Comparison of ENCODE assay signal across 8 mouse cellular contexts in genomic region chr6:142519110-142519509, GRCm38 (mm10). TPM values are rescaled to one million over a fixed set of nuclear protein-coding genes. Genes with fewer than 3 reads are reported as not detected.
A peak's percentile ranks its signal among the peaks of the same experiment; 100 is the strongest.
DNase-seq lines count a peak whose midpoint lies in the region; ATAC-seq and TF ChIP-seq lines count a peak whose summit lies in the region.

No protein-coding gene starts in this region.

- TF ChIP-seq RAD21 in CH12.LX (IDR thresholded peaks at IDR 0.05; ENCODE audit: low read depth, low read length): peak; percentile 87

- no peaks in the 10 kb centered on the region for H3K79me2 ChIP-seq in heart, adult 2 months (replicated peaks; ENCODE audit: control insufficient read depth, insufficient read depth, low read length)
- no peaks in the 10 kb centered on the region for H3K79me2 ChIP-seq in CH12.LX (replicated peaks; ENCODE audit: control insufficient read depth, extremely low read depth, insufficient read depth, poor library complexity, severe bottlenecking)

- intact Hi-C loops in heart, adult 2 months (cut with DNase I): loop anchor here (1.0 to 5.0 kb wide), 3 partner anchors 42 to 156 kb away; partner anchors contain the start of genes Golt1b and Recql
- intact Hi-C loops in heart, postnatal 25 days (cut with DNase I): loop anchor here (5.0 to 10.0 kb wide), 3 partner anchors 132 to 1034 kb away; partner anchors contain the start of genes Golt1b and Recql

- TF ChIP-seq EP300 in heart, adult 2 months (IDR thresholded peaks at IDR 0.05; ENCODE audit: insufficient read depth, low read depth, low read length): no peak
- no peak for TF ChIP-seq EP300 in CH12.LX (IDR thresholded peaks at IDR 0.05; ENCODE audit: low read length)

- no peak overlapping the region for H3K4me3 ChIP-seq in heart, adult 2 months
- no peak overlapping the region for H3K4me3 ChIP-seq in CH12.LX (replicated peaks in 1 of 3; ENCODE audit: low read depth in 2 of 3, low read length in 2 of 3, poor library complexity in 1 of 3)
- H3K4me3 ChIP-seq in hindbrain, postnatal 0 days (ENCODE audit: low read length): no peak overlapping the region
- no peak overlapping the region for H3K4me3 ChIP-seq in midbrain, embryonic 11.5 days (ENCODE audit: low read depth, low read length)

- H3K4me2 ChIP-seq in CH12.LX (ENCODE audit: insufficient read depth, low read depth, poor library complexity, severe bottlenecking): 0 out of 2 replicates have a peak overlapping the region, but pooled peaks have one; percentile 8
- H3K4me2 ChIP-seq in hindbrain, postnatal 0 days (ENCODE audit: low read depth, low read length): no peak overlapping the region
- no peak overlapping the region for H3K4me2 ChIP-seq in midbrain, embryonic 11.5 days

- no peaks in the 10 kb centered on the region; the same call in 1 of the 2 replicates for H3K4me1 ChIP-seq in heart, adult 2 months (ENCODE audit: control insufficient read depth, insufficient read depth, low read length)
- H3K4me1 ChIP-seq in CH12.LX (ENCODE audit: control insufficient read depth in 1 of 2, insufficient read depth in 2 of 2): peaks cover 8 to 12% of the 10 kb centered on the region in 2 experiments; a peak in 3 of 4 replicates
- no peaks in the 10 kb centered on the region for H3K4me1 ChIP-seq in hindbrain, postnatal 0 days (ENCODE audit: insufficient read depth, low read length)
- H3K4me1 ChIP-seq in midbrain, embryonic 11.5 days (ENCODE audit: control insufficient read depth, insufficient read depth, low read length): no peaks in the 10 kb centered on the region

- TF ChIP-seq CTCF in heart, adult 2 months (IDR thresholded peaks at IDR 0.05): peak; percentile 89
- peak; percentile 55 to 81 for TF ChIP-seq CTCF in CH12.LX (conservative IDR thresholded peaks at IDR 0.05 in 1 of 2, IDR thresholded peaks at IDR 0.05 in 1 of 2; ENCODE audit: low read depth in 2 of 2, low read length in 2 of 2)
- peak; percentile 82 for TF ChIP-seq CTCF in hindbrain, postnatal 0 days (IDR thresholded peaks at IDR 0.05; ENCODE audit: low read depth)

- in situ Hi-C loops in CH12.LX (cut with MboI; ENCODE audit: low pct_ligation_motif_present, low pct_unique_long_range_greater_than_20kb, low sequenced_read_pairs): loop anchor here (25.0 kb wide), 2 partner anchors 182 to 1032 kb away; partner anchors contain the start of gene Pyroxd1

- H3K9me3 ChIP-seq in CH12.LX (replicated peaks; ENCODE audit: low read length): no peaks in the 10 kb centered on the region
- H3K9me3 ChIP-seq in hindbrain, postnatal 0 days (ENCODE audit: low read length): no peaks in the 10 kb centered on the region
- no peaks in the 10 kb centered on the region for H3K9me3 ChIP-seq in midbrain, embryonic 11.5 days (ENCODE audit: control insufficient read depth, low read length)

- H3K9ac ChIP-seq in heart, adult 2 months (ENCODE audit: low read depth, low read length): no peak overlapping the region
- no peak overlapping the region for H3K9ac ChIP-seq in CH12.LX (ENCODE audit: insufficient read depth, low read depth)
- no peak overlapping the region for H3K9ac ChIP-seq in hindbrain, postnatal 0 days (replicated peaks; ENCODE audit: low read length)
- H3K9ac ChIP-seq in midbrain, embryonic 11.5 days (ENCODE audit: low read length): no peak overlapping the region

- dilution Hi-C loops in CH12.LX (cut with MboI; ENCODE audit: extremely low pct_ligation_motif_present, extremely low pct_unique_long_range_greater_than_20kb, low sequenced_read_pairs): no loop called here

- H3K36me3 ChIP-seq in heart, adult 2 months (ENCODE audit: control insufficient read depth, insufficient read depth, low read length): no peaks in the 10 kb centered on the region
- H3K36me3 ChIP-seq in CH12.LX (replicated peaks in 1 of 2; ENCODE audit: control insufficient read depth in 1 of 2, insufficient read depth in 1 of 2, low read length in 1 of 2): no peaks in the 10 kb centered on the region
- no peaks in the 10 kb centered on the region for H3K36me3 ChIP-seq in hindbrain, postnatal 0 days (ENCODE audit: insufficient read depth, low read length)
- H3K36me3 ChIP-seq in midbrain, embryonic 11.5 days (ENCODE audit: control insufficient read depth, insufficient read depth, low read length): no peaks in the 10 kb centered on the region

- DNase-seq in heart, adult 2 months: no peak
- no peak for DNase-seq in heart, postnatal 25 days (ENCODE audit: low spot score)
- peak; percentile 58 for DNase-seq in CH12.LX (ENCODE audit: extremely low read depth)
- DNase-seq in cerebellum, postnatal 25 days: peak; percentile 23 to 24
- DNase-seq in hindbrain, postnatal 0 days (ENCODE audit: low spot score): peak; percentile 86
- peak; percentile 86 for DNase-seq in midbrain, embryonic 11.5 days (ENCODE audit: low spot score, missing footprints)
- DNase-seq in urinary bladder, postnatal 36 days (ENCODE audit: low spot score in 2 of 2): no peak
- no peak for DNase-seq in layer of hippocampus, adult 9-10 months (ENCODE audit: low spot score)

- no peak for TF ChIP-seq POLR2A in heart, adult 2 months (IDR thresholded peaks at IDR 0.05; ENCODE audit: insufficient read depth, low read depth, low read length)
- no peak for TF ChIP-seq POLR2A in CH12.LX (IDR thresholded peaks at IDR 0.05; ENCODE audit: low read depth, low read length)

- WGBS in heart, adult 2 months: 5% methylated on average over 6 of the region's 6 CpGs
- WGBS in hindbrain, postnatal 0 days: 13% methylated on average over 6 of the region's 6 CpGs
- 14% methylated on average over 6 of the region's 6 CpGs for WGBS in midbrain, embryonic 11.5 days

- no peaks in the 10 kb centered on the region for H3K27me3 ChIP-seq in heart, adult 2 months (ENCODE audit: control insufficient read depth, insufficient read depth, low read length)
- H3K27me3 ChIP-seq in CH12.LX (replicated peaks): no peaks in the 10 kb centered on the region
- H3K27me3 ChIP-seq in hindbrain, postnatal 0 days (ENCODE audit: insufficient read depth, low read length): no peaks in the 10 kb centered on the region
- no peaks in the 10 kb centered on the region for H3K27me3 ChIP-seq in midbrain, embryonic 11.5 days (ENCODE audit: control insufficient read depth, insufficient read depth, low read length)

- no peak overlapping the region for H3K27ac ChIP-seq in heart, adult 2 months
- no peak overlapping the region for H3K27ac ChIP-seq in CH12.LX (ENCODE audit: insufficient read depth, low read depth)
- no peak overlapping the region for H3K27ac ChIP-seq in hindbrain, postnatal 0 days
- no peak overlapping the region for H3K27ac ChIP-seq in midbrain, embryonic 11.5 days (ENCODE audit: low read depth, low read length)

- peak; percentile 82 for ATAC-seq in hindbrain, postnatal 0 days
- peak; percentile 68 for ATAC-seq in midbrain, embryonic 11.5 days (ENCODE audit: low FRiP score)

TF ChIP-seq in CH12.LX, 34 proteins besides CTCF, POLR2A, EP300 and RAD21:
- TF ChIP-seq HCFC1 (IDR thresholded peaks at IDR 0.05; ENCODE audit: low read depth, low read length) (no peak), ZC3H11A (IDR thresholded peaks at IDR 0.05; ENCODE audit: low read depth, low read length) (peak; percentile 38; the same call in 1 of the 2 replicates), NELFE (IDR thresholded peaks at IDR 0.05; ENCODE audit: low read depth, low read length) (no peak), USF1 (IDR thresholded peaks at IDR 0.05; ENCODE audit: low read depth, low read length) (no peak), SMC3 (IDR thresholded peaks at IDR 0.05; ENCODE audit: low read depth, low read length) (peak; percentile 71)

RNA-seq across cellular contexts. Expression of gene Ldhb, which starts 11.4 kb away (rescaled TPM):
- total RNA-seq in heart, adult 2 months (2021): 1,000 to 10,000 TPM; 2,754 to 3,232 TPM
- 2,197 and 2,972 TPM in 2 replicates for polyA plus RNA-seq in heart, adult 2 months (2012; rRNA removed)
- total RNA-seq in heart, postnatal 25 days (2021): 1,000 to 10,000 TPM; 2,652 to 2,667 TPM
- 0.25 TPM in 1 of 2 replicates, not detected in the other for total RNA-seq in CH12.LX (2012; rRNA removed)
- total RNA-seq in CH12.LX (2014; rRNA removed): 0.59 TPM in 1 of 2 replicates, not detected in the other
- not detected in 2 replicates for polyA plus RNA-seq in CH12.LX (2012; ENCODE audit: insufficient read length, low read depth)
- 201 and 230 TPM in 2 replicates for total RNA-seq in hindbrain, postnatal 0 days (2014; rRNA removed)
- 663 and 664 TPM in 2 replicates for polyA plus RNA-seq in hindbrain, postnatal 0 days (2015; fragmentation: Nextera tagmentation; extraction: Ambion mirVana)
- 363 and 385 TPM in 2 replicates for polyA plus RNA-seq in midbrain, embryonic 11.5 days (2014; fragmentation: Nextera tagmentation; extraction: Ambion mirVana)

RNA-seq across cellular contexts. Expression of gene Gys2, which starts 46.2 kb away (rescaled TPM):
- total RNA-seq in heart, adult 2 months (2021): under 1 TPM; 0.09 to 0.39 TPM
- polyA plus RNA-seq in heart, adult 2 months (2012; rRNA removed): 0.50 and 1.0 TPM in 2 replicates
- total RNA-seq in heart, postnatal 25 days (2021): under 1 TPM in 1 of 2 experiments, not detected in 1; 0.08 TPM
- total RNA-seq in CH12.LX (2012; rRNA removed) (not detected in 2 replicates), CH12.LX (2014; rRNA removed) (not detected in 2 replicates)
- not detected in 2 replicates for polyA plus RNA-seq in CH12.LX (2012; ENCODE audit: insufficient read length, low read depth)
- 0.10 and 0.18 TPM in 2 replicates for total RNA-seq in hindbrain, postnatal 0 days (2014; rRNA removed)
- polyA plus RNA-seq in hindbrain, postnatal 0 days (2015; fragmentation: Nextera tagmentation; extraction: Ambion mirVana): 0.38 TPM in 1 of 2 replicates, not detected in the other
- 0.12 and 0.14 TPM in 2 replicates for polyA plus RNA-seq in midbrain, embryonic 11.5 days (2014; fragmentation: Nextera tagmentation; extraction: Ambion mirVana)

RNA-seq across cellular contexts. Expression of gene Kcnj8, which starts 52.3 kb away (rescaled TPM):
- 10 to 100 TPM; 21.5 to 23.6 TPM for total RNA-seq in heart, adult 2 months (2021)
- 32.4 and 46.9 TPM in 2 replicates for polyA plus RNA-seq in heart, adult 2 months (2012; rRNA removed)
- total RNA-seq in heart, postnatal 25 days (2021): 10 to 100 TPM; 26.3 to 32.4 TPM
- total RNA-seq in CH12.LX (2012; rRNA removed): not detected in 2 replicates
- total RNA-seq in CH12.LX (2014; rRNA removed): not detected in 2 replicates
- polyA plus RNA-seq in CH12.LX (2012; ENCODE audit: insufficient read length, low read depth): not detected in 2 replicates
- total RNA-seq in hindbrain, postnatal 0 days (2014; rRNA removed): 10.1 and 13.7 TPM in 2 replicates
- 7.7 and 8.8 TPM in 2 replicates for polyA plus RNA-seq in hindbrain, postnatal 0 days (2015; fragmentation: Nextera tagmentation; extraction: Ambion mirVana)
- 6.6 and 8.2 TPM in 2 replicates for polyA plus RNA-seq in midbrain, embryonic 11.5 days (2014; fragmentation: Nextera tagmentation; extraction: Ambion mirVana)

Comparison
In these comparisons a context has a peak if more than half of its experiments do, and no peak if none do; other contexts are left out.
1. DNase-seq: peak in CH12.LX (single experiment), cerebellum, postnatal 25 days (2 of 2), hindbrain, postnatal 0 days (single experiment) and midbrain, embryonic 11.5 days (single experiment); none in heart, adult 2 months (0 of 2), heart, postnatal 25 days (single experiment), urinary bladder, postnatal 36 days (0 of 2) and layer of hippocampus, adult 9-10 months (single experiment).
2. RNA of gene Ldhb, which starts 11.4 kb away (total RNA-seq): 2,754 to 3,232 TPM in heart, adult 2 months, 2,652 to 2,667 TPM in heart, postnatal 25 days and 201 to 230 TPM in hindbrain, postnatal 0 days; 0.25 to 0.59 TPM in CH12.LX; every median in the first group is over 100 times any median in the second.
3. RNA of gene Kcnj8, which starts 52.3 kb away (total RNA-seq): 26.3 to 32.4 TPM in heart, postnatal 25 days, 21.5 to 23.6 TPM in heart, adult 2 months and 10.1 to 13.7 TPM in hindbrain, postnatal 0 days; not detected in CH12.LX; every median in the first group is over 10 times any median in the second.
4. Peak in every context shown above with its lines, with median percentiles within 50 percentile points of each other: CTCF ChIP-seq.